Mouse (Mus musculus): ENCODE data around the gene Pld2.

DNA sequence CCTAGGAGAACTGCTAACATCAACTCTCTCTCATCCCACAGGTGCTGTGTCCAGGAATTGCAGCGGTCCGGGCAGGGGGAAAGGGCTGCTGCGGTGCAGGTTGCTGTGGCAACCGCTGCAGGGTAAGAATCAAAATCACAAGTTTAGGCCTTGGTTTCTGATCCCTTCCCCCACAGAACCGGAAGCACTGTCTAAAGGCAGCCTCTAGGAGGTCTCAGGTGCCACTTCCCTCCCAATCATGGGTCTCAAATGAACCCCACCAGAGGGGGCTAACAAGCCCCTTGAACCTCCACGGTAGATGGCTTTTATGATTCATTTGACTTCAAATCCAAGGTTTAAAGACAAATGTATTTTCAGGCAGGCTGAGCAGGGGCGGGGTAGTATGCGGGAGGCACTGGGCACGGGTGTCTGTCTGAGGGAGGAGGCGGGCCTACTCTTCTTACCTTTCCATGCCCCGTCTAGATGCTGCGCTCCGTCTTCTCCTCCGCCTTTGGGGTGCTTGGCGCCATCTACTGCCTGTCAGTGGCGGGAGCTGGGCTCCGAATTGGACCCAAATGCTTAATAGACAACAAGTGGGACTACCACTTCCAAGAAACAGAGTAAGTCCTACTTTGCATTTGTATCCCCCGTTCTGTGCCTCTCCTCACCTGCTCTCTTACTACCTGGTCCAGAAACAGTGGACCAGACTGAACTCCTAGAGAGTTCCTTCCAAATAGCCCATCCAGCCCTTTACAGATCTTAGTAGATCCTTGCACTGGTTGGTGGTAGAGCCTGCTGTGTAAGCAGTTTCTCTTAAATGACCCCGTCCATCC, 29.9 kb upstream of the Pld2 start:
- TF ChIP-seq ZC3H11A (IDR thresholded peaks at IDR 0.05; ENCODE audit: borderline replicate concordance, low read depth, low read length), result peak; percentile 38; the same call in 1 of the 2 replicates
- no peak for TF ChIP-seq CHD2 (IDR thresholded peaks at IDR 0.05; ENCODE audit: low read depth, low read length)
- TF ChIP-seq ZNF384 (IDR thresholded peaks at IDR 0.05; ENCODE audit: low read depth, low read length), result no peak

Data from ES-E14 (cell line).